Mouse (Mus musculus): ENCODE measurements around the gene St6galnac6. TPM values are rescaled to one million over a fixed set of nuclear protein-coding genes. Genes with fewer than 3 reads are reported as not detected.

Gene St6galnac6
- polyA plus RNA-seq, 1 experiment from 2014 or later, result 13.5 TPM

DNA sequence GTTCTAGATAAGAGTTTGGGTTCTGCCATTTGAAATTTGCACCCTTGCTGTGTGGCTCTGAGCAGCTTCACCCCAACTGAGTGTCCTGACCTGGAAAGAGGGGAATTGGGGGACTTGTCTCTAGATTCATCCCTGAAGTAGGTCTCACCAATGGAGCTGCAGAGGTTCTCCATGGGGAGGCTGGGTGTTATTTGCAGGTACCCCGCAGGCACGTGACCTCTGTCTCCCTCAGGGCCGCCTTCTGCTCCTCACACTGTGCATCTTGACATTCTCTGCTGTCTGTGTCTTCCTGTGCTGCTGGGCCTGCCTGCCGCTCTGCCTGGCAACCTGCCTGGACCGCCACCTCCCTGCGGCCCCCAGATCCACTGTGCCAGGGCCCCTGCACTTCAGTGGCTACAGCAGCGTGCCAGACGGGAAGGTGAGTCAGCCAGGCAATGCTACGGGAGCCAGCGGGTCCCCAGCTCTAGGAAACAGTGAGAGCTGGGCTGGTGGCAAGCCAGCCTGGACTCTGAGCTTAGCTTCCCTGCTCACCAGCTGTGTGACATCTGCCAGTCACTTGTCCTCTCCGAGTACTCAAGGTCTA lies 10.2 kb upstream of the St6galnac6 start:
- ATAC-seq (ENCODE audit: low FRiP score), result no peak
- Histone ChIP-seq H3K4me1 (replicated peaks) (peaks cover 37% of the 10 kb centered on the region), H3K4me3 (no peak overlapping the region), H3K36me3 (peaks cover 5% of the 10 kb centered on the region), H3K27me3 (peaks cover 10% of the 10 kb centered on the region; the same call in 1 of the 2 replicates), H3K9ac (no peak overlapping the region; the same call in 1 of the 2 replicates), H3K27ac (peak overlapping the region; percentile 30), H3K4me2 (no peak overlapping the region), H3K9me3 (no peaks in the 10 kb centered on the region)
- 73% methylated on average over 11 of the region's 11 CpGs for WGBS

DNA sequence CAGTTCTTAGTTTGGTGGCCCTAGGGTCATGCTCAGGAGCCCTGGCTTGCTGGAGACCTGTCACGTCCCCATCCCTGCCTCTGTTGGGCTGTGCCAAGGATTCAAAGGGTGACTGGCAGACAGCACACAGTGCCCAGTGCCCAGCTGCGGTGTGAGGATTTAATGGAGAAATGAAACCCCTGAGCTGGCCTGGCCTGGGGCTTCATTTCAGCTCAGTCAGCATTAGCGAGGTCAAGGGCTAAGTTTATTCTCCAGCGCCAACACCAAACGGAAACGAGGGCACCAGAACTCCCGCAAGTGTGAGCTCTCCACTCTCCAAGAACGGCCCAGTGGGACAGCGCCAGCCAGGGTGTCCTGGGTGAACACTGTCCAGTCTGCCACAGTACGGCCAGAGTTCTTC lies 9.3 kb upstream of the St6galnac6 start:
- Histone ChIP-seq H3K4me3 (no peak overlapping the region), H3K36me3 (peaks cover 12% of the 10 kb centered on the region), H3K9me3 (no peaks in the 10 kb centered on the region), H3K27me3 (peaks cover 8% of the 10 kb centered on the region; the same call in 1 of the 2 replicates), H3K4me1 (replicated peaks) (peaks cover 37% of the 10 kb centered on the region), H3K4me2 (no peak overlapping the region), H3K9ac (no peak overlapping the region), H3K27ac (no peak overlapping the region)
- 81% methylated on average over 10 of the region's 10 CpGs for WGBS
- no peak for ATAC-seq (ENCODE audit: low FRiP score)

DNA sequence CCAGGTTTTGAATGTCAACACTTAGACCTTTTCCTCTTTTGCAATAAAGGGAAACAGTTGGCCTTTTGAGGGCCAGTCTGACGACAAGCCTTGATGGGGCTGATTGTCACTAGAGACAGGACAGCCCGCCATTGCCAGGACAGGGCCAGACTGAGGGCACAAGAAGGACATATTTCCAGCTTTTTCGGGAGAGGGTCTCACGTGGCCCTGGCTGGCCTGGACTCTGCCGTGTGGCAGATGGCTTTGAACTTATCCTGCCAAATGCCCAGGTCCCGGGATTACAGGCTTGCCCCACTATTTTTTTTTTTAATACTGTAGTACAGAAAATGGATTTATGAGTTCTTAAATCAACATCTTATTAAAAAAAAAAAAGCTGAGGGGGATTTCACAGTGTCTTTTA lies 8.3 kb upstream of the St6galnac6 start:
- H3K36me3 ChIP-seq, result peaks cover 18% of the 10 kb centered on the region
- no peak overlapping the region for H3K9ac ChIP-seq
- no peak overlapping the region for H3K4me3 ChIP-seq
- no peak overlapping the region for H3K4me2 ChIP-seq
- no peak for ATAC-seq (ENCODE audit: low FRiP score)
- H3K27ac ChIP-seq, result no peak overlapping the region
- WGBS, result 77% methylated on average over 6 of the region's 6 CpGs
- peaks cover 37% of the 10 kb centered on the region for H3K4me1 ChIP-seq (replicated peaks)
- 0 out of 2 replicates have a peak, but pooled peaks cover 4% of the 10 kb centered on the region for H3K27me3 ChIP-seq
- H3K9me3 ChIP-seq, result no peaks in the 10 kb centered on the region

DNA sequence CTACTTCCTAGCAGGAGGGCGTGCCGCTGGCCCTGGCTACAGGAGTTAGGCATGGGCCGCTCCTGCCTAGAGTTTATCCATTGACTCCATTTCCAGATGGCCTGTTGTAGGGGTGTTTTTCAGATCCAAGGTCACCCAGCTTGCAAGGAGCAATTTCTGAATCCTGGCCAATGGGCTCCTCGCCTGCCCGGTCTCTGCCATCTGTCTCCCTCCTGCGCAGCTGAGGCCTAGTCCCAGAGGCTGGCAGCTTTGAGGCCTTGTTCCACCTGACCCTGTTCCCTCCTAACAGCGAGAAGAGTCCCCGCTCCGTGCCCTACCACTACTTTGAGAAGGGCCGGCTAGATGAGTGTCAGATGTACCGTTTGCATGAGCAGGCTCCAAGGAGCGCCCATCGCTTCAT lies 2.8 kb upstream of the St6galnac6 start:
- ATAC-seq (ENCODE audit: low FRiP score), result no peak
- Histone ChIP-seq H3K4me1 (replicated peaks) (0 out of 2 replicates have a peak, but pooled peaks cover 4% of the 10 kb centered on the region), H3K27me3 (no peaks in the 10 kb centered on the region), H3K9ac (no peak overlapping the region), H3K4me3 (no peak overlapping the region), H3K4me2 (no peak overlapping the region), H3K36me3 (peaks cover 23% of the 10 kb centered on the region), H3K27ac (no peak overlapping the region), H3K9me3 (no peaks in the 10 kb centered on the region)
- 74% methylated on average over 13 of the region's 13 CpGs for WGBS

DNA sequence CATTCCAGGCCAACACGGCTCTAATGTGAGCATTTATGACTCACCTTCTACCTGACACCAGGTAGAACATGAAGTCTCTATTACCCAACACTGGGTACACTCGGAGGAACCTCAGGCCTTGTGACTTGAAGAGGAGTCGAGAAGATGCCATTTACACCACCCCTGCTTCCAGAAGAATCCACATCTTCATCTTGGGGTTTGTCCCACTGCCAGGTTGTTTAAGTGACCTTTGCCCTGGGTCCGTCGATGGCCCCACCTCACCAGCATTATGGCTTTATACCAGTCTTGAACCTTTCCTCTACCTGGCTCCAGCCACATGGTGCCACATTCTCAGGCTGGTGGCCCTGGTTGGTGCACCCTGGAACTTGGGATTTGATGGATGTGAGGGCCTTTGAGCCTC lies 2.3 kb upstream of the St6galnac6 start:
- 90% methylated on average over 5 of the region's 5 CpGs for WGBS

DNA sequence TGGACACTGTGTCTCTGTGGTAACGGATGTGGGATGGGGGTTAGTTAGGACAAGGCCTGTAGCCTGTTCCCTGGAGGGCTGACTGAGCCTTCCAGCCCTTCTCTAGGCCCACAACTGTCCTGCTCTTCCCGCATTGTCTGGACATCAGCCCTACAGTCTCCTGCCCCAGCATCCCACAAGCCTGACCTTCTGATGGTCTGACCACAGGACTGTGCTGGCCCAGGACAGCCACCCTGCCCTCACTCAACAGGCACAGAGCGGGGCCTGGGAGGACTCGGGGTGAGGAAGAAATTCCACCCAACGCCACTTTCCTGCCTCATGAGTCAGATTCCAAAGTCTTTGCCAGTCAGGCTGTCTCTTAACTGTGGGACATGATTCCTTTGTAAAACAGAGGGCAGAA lies 1.8 kb upstream of the St6galnac6 start:
- H3K9ac ChIP-seq, result 0 out of 2 replicates have a peak overlapping the region, but pooled peaks have one; percentile 19
- WGBS, result 88% methylated on average over 5 of the region's 5 CpGs

More for the DNA sequence above, 2.3 kb upstream of the St6galnac6 start:
- Histone ChIP-seq H3K9me3 (no peaks in the 10 kb centered on the region), H3K36me3 (peaks cover 23% of the 10 kb centered on the region), H3K27ac (no peak overlapping the region), H3K4me1 (replicated peaks) (0 out of 2 replicates have a peak, but pooled peaks cover 4% of the 10 kb centered on the region), H3K9ac (no peak overlapping the region), H3K4me3 (no peak overlapping the region), H3K4me2 (no peak overlapping the region), H3K27me3 (no peaks in the 10 kb centered on the region)
- no peak for ATAC-seq (ENCODE audit: low FRiP score)

DNA sequence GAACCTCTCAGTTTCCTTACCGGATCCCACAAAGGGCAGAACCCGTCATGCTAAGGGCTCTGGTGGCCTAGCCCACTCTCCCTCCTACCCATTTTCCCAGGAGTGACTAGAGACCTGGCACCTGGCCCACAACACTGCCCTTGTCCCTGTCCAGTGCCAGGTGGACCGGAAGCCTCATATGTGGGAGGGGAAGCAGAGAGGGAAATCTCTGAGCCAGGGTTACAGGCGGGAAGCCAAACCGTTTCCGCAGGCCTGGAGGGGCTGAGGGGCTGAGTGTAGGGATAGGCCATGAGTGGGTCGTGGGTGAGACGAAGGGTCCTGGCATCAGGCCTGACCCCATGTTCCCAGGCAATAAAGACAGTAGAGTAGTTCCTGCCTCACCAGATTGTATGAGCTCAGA lies 1.0 kb upstream of the St6galnac6 start:
- Histone ChIP-seq H3K27ac (no peak overlapping the region), H3K27me3 (no peaks in the 10 kb centered on the region), H3K9ac (no peak overlapping the region), H3K36me3 (peaks cover 23% of the 10 kb centered on the region), H3K9me3 (no peaks in the 10 kb centered on the region), H3K4me2 (no peak overlapping the region), H3K4me1 (replicated peaks) (0 out of 2 replicates have a peak, but pooled peaks cover 8% of the 10 kb centered on the region), H3K4me3 (no peak overlapping the region)
- no peak for ATAC-seq (ENCODE audit: low FRiP score)
- 86% methylated on average over 8 of the region's 8 CpGs for WGBS

More for the DNA sequence above, 1.8 kb upstream of the St6galnac6 start:
- Histone ChIP-seq H3K27me3 (no peaks in the 10 kb centered on the region), H3K4me2 (no peak overlapping the region), H3K27ac (no peak overlapping the region), H3K4me1 (replicated peaks) (0 out of 2 replicates have a peak, but pooled peaks cover 6% of the 10 kb centered on the region), H3K9me3 (no peaks in the 10 kb centered on the region), H3K4me3 (no peak overlapping the region), H3K36me3 (peaks cover 23% of the 10 kb centered on the region)
- no peak for ATAC-seq (ENCODE audit: low FRiP score)

DNA sequence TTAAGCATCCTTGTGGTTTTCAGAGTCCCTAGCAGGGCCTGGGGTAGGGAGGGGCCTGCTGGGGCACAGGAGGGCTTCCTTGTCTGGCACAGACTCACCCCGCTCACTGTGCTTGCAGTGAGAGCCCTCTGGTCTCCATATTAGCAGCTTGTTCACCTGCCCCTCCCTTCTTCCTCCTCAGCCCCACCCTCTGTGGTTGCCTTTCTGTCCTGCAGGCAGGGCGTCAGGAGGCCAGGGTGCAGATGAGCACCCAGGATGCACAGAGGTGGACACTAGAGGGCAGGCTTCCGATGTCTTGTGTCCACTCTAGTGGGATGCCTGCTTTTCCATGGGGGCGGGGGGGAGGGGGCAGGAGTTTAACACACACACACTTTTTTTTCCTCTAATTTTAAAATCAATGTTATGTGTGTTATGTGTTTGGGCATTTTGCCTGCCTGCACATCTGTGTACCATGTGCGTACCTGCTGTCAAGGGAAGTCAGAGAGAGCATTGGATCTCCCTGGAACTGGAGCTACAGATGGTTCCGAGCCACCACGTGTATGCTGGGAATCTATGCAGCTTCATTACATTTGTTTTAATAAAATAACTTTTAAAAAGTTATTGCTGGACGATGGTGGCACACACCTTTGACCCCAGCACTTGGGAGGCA lies 2.0 kb downstream of the St6galnac6 start:
- no peak overlapping the region for H3K4me2 ChIP-seq
- no peaks in the 10 kb centered on the region for H3K9me3 ChIP-seq
- H3K4me3 ChIP-seq, result no peak overlapping the region
- no peak for ATAC-seq (ENCODE audit: low FRiP score)
- H3K27me3 ChIP-seq, result 0 out of 2 replicates have a peak, but pooled peaks cover 5% of the 10 kb centered on the region
- H3K9ac ChIP-seq, result 0 out of 2 replicates have a peak overlapping the region, but pooled peaks have one; percentile 46
- H3K36me3 ChIP-seq, result peaks cover 5% of the 10 kb centered on the region; the same call in 1 of the 2 replicates
- H3K4me1 ChIP-seq (replicated peaks), result 0 out of 2 replicates have a peak, but pooled peaks cover 8% of the 10 kb centered on the region
- no peak overlapping the region for H3K27ac ChIP-seq
- WGBS, result 41% methylated on average over 8 of the region's 8 CpGs

DNA sequence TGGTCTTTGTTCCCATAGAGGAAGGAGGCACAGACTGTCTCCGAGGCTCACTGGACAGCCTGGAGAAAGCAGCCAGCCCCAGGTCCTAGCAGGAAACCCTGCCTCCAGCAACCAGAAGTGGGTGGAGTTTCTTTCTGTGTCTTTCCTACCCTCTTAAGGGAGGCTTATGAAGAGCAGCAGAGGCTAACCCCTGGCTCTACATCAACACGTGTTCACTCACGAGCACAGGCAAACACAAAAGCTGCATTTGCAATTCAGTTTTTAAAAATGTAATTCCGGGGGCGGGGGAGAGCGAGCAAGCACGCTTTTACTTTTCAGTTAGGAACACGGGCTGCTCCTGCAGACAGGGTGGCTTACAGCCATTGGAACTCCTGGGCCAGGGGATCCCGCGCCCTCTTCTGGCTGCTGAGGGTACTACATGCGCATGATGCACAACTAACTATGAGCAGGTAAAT lies 3.1 kb downstream of the St6galnac6 start:
- no peak overlapping the region for H3K9ac ChIP-seq
- peak overlapping the region; percentile 45; the same call in 1 of the 2 replicates for H3K4me2 ChIP-seq
- H3K27ac ChIP-seq, result no peak overlapping the region

DNA sequence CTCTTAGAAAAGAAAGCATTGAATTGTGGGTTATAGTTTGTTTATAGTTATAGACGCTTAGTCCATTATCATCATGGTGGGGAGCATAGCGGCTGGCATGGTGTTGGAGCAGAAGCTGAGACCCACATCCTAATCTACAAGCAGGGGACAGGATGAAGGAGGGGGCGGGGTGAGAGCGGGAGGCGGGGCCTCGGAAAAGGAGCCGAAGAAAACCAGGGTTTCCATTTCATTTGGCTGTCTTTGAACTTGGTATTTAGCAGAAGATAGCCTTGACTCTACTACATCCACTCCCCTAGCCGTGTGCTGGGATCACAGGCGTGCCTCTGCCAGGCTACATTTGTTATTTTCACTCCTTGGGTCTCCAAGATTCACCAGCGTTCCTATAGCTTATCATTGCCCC lies 5.1 kb downstream of the St6galnac6 start:
- Histone ChIP-seq H3K4me2 (no peak overlapping the region), H3K9ac (no peak overlapping the region), H3K27me3 (peaks cover 19% of the 10 kb centered on the region; the same call in 1 of the 2 replicates), H3K36me3 (no peaks in the 10 kb centered on the region), H3K9me3 (no peaks in the 10 kb centered on the region), H3K4me3 (no peak overlapping the region), H3K27ac (no peak overlapping the region), H3K4me1 (replicated peaks) (peaks cover 28% of the 10 kb centered on the region)
- WGBS, result 49% methylated on average over 10 of the region's 10 CpGs
- no peak for ATAC-seq (ENCODE audit: low FRiP score)

More for the DNA sequence above, 3.1 kb downstream of the St6galnac6 start:
- Histone ChIP-seq H3K27me3 (peaks cover 10% of the 10 kb centered on the region; the same call in 1 of the 2 replicates), H3K36me3 (no peaks in the 10 kb centered on the region; the same call in 1 of the 2 replicates), H3K9me3 (no peaks in the 10 kb centered on the region), H3K4me3 (peak overlapping the region; percentile 18; the same call in 1 of the 2 replicates), H3K4me1 (replicated peaks) (peaks cover 14% of the 10 kb centered on the region)
- under 1% methylated on average over 11 of the region's 11 CpGs for WGBS
- ATAC-seq (ENCODE audit: low FRiP score), result no peak

DNA sequence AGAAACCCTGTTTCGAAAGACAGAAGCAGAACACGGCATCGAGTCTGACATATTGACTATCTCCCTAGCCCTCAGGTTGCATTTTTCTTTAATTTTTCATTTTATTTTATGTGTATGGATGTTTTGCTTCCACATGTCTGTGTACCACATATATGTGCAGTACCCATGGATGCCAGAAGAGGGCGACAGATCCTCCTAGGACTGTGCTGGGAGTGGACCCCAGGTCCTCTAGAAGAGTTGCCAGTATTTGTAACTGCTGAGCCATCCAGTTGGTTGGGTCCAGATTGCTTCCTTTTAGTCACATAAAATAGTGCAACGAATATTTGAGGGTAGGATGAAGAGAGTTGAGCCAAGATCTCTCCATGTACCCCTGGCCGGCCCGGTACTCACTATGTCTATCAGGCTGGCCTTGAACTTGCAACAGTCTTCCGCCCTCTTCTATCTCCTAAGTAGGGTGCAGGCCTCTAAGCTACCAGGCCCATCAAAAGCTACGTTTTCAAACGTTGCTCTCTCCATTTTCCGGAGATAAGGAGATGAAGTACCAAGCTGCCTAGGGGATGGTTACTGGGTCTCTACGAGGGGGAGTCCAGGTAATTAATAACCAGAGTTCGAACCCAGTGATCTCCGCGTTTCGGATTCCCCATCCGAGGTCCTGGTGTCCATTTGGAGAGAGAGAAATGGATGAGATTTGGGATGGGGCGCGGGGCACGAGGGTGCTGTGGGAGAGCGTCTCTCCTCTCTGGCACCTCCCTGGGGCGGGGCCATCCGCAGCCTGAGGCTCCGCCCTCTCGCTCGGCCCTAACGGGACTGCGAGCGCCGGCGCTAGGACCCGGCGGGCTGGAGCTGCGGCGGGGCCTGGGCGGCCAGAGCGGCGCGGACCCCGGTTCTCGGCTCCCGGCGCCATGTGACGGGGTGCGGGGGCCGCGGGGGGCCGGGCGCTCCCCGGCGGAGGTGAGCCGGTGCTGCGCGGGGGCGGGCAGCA lies 6.9 kb downstream of the St6galnac6 start:
- WGBS, result 19% methylated on average over 31 of the region's 55 CpGs
- Histone ChIP-seq H3K4me3 (peak overlapping the region; percentile 76), H3K27me3 (peaks cover 19% of the 10 kb centered on the region; the same call in 1 of the 2 replicates), H3K36me3 (no peaks in the 10 kb centered on the region), H3K27ac (no peak overlapping the region), H3K9me3 (no peaks in the 10 kb centered on the region), H3K4me2 (peak overlapping the region; percentile 89), H3K9ac (peak overlapping the region; percentile 85), H3K4me1 (replicated peaks) (peaks cover 38% of the 10 kb centered on the region)
- peak; percentile 83 for ATAC-seq (ENCODE audit: low FRiP score)

Measured in hindbrain, embryonic 13.5 days (tissue).